Mouse (Mus musculus): Measurements from ENCODE around the gene Rftn1. TPM values are rescaled to one million over a fixed set of nuclear protein-coding genes. Genes with fewer than 3 reads are reported as not detected.

Rftn1 gene
- polyA plus RNA-seq, 1 experiment from 2014 or later, result 14.8 TPM

- Histone ChIP-seq H3K36me3 (ENCODE audit: control insufficient read depth, insufficient read depth, low read length) (no peaks in the 10 kb centered on the region), H3K27ac (ENCODE audit: low read depth, low read length) (peak overlapping the region; percentile 86), H3K4me2 (ENCODE audit: low read length) (no peak overlapping the region), H3K4me3 (ENCODE audit: low read depth, low read length) (no peak overlapping the region), H3K4me1 (ENCODE audit: control insufficient read depth, insufficient read depth, low read length) (peaks cover 37% of the 10 kb centered on the region), H3K9ac (ENCODE audit: low read length) (peak overlapping the region; percentile 26; the same call in 1 of the 2 replicates), H3K27me3 (replicated peaks; ENCODE audit: control insufficient read depth, insufficient read depth, low read length) (no peaks in the 10 kb centered on the region), H3K9me3 (replicated peaks; ENCODE audit: control insufficient read depth, low read length) (no peaks in the 10 kb centered on the region)
- DNase-seq (ENCODE audit: low spot score) (no peak), ATAC-seq (no peak)
- 72% methylated on average over 3 of the region's 3 CpGs for WGBS
Observed at GRCm38 (mm10) chr17:50019819-50020210, 170.7 kb downstream of the Rftn1 start.

GRCm38 (mm10) chr17:50019090-50019489 lies 171.4 kb downstream of the Rftn1 start:
- peak overlapping the region; percentile 86 for H3K27ac ChIP-seq (ENCODE audit: low read depth, low read length)

GRCm38 (mm10) chr17:50014708-50015107 lies 175.8 kb downstream of the Rftn1 start:
- no peaks in the 10 kb centered on the region for H3K36me3 ChIP-seq (ENCODE audit: control insufficient read depth, insufficient read depth, low read length)
- no peaks in the 10 kb centered on the region for H3K27me3 ChIP-seq (replicated peaks; ENCODE audit: control insufficient read depth, insufficient read depth, low read length)
- no peak overlapping the region for H3K27ac ChIP-seq (ENCODE audit: low read depth, low read length)
- H3K4me2 ChIP-seq (ENCODE audit: low read length), result no peak overlapping the region
- H3K4me1 ChIP-seq (ENCODE audit: control insufficient read depth, insufficient read depth, low read length), result peaks cover 15% of the 10 kb centered on the region
- H3K9ac ChIP-seq (ENCODE audit: low read length), result no peak overlapping the region
- no peak overlapping the region for H3K4me3 ChIP-seq (ENCODE audit: low read depth, low read length)
- WGBS, result 90% methylated on average over 9 of the region's 9 CpGs
- no peaks in the 10 kb centered on the region for H3K9me3 ChIP-seq (replicated peaks; ENCODE audit: control insufficient read depth, low read length)
- DNase-seq (ENCODE audit: low spot score) (no peak), ATAC-seq (no peak)

More at GRCm38 (mm10) chr17:50019090-50019489, 171.4 kb downstream of the Rftn1 start:
- H3K4me2 ChIP-seq (ENCODE audit: low read length), result no peak overlapping the region
- no peak overlapping the region for H3K9ac ChIP-seq (ENCODE audit: low read length)
- no peaks in the 10 kb centered on the region for H3K36me3 ChIP-seq (ENCODE audit: control insufficient read depth, insufficient read depth, low read length)
- WGBS, result 21% methylated on average over 5 of the region's 5 CpGs
- DNase-seq (ENCODE audit: low spot score) (peak; percentile 49), ATAC-seq (no peak; the same call in 1 of the 2 replicates)
- H3K9me3 ChIP-seq (replicated peaks; ENCODE audit: control insufficient read depth, low read length), result no peaks in the 10 kb centered on the region
- H3K27me3 ChIP-seq (replicated peaks; ENCODE audit: control insufficient read depth, insufficient read depth, low read length), result no peaks in the 10 kb centered on the region
- peaks cover 37% of the 10 kb centered on the region for H3K4me1 ChIP-seq (ENCODE audit: control insufficient read depth, insufficient read depth, low read length)
- H3K4me3 ChIP-seq (ENCODE audit: low read depth, low read length), result no peak overlapping the region

- no peaks in the 10 kb centered on the region for H3K9me3 ChIP-seq (replicated peaks; ENCODE audit: control insufficient read depth, low read length)
- H3K4me2 ChIP-seq (ENCODE audit: low read length), result no peak overlapping the region
- H3K27ac ChIP-seq (ENCODE audit: low read depth, low read length), result no peak overlapping the region
- peaks cover 7% of the 10 kb centered on the region for H3K4me1 ChIP-seq (ENCODE audit: control insufficient read depth, insufficient read depth, low read length)
- ATAC-seq (no peak), DNase-seq (ENCODE audit: low spot score) (no peak)
- no peaks in the 10 kb centered on the region for H3K27me3 ChIP-seq (replicated peaks; ENCODE audit: control insufficient read depth, insufficient read depth, low read length)
- H3K9ac ChIP-seq (ENCODE audit: low read length), result no peak overlapping the region
- no peak overlapping the region for H3K4me3 ChIP-seq (ENCODE audit: low read depth, low read length)
- no peaks in the 10 kb centered on the region for H3K36me3 ChIP-seq (ENCODE audit: control insufficient read depth, insufficient read depth, low read length)
- 81% methylated on average over 2 of the region's 2 CpGs for WGBS
Observed at GRCm38 (mm10) chr17:50013848-50014247, 176.6 kb downstream of the Rftn1 start.

- no peaks in the 10 kb centered on the region for H3K36me3 ChIP-seq (ENCODE audit: control insufficient read depth, insufficient read depth, low read length)
- no peaks in the 10 kb centered on the region for H3K27me3 ChIP-seq (replicated peaks; ENCODE audit: control insufficient read depth, insufficient read depth, low read length)
- WGBS, result 62% methylated on average over 4 of the region's 4 CpGs
- H3K4me1 ChIP-seq (ENCODE audit: control insufficient read depth, insufficient read depth, low read length), result peaks cover 17% of the 10 kb centered on the region
- H3K9ac ChIP-seq (ENCODE audit: low read length), result no peak overlapping the region
- H3K9me3 ChIP-seq (replicated peaks; ENCODE audit: control insufficient read depth, low read length), result no peaks in the 10 kb centered on the region
- H3K27ac ChIP-seq (ENCODE audit: low read depth, low read length), result no peak overlapping the region
- ATAC-seq, result no peak
- no peak overlapping the region for H3K4me3 ChIP-seq (ENCODE audit: low read depth, low read length)
- H3K4me2 ChIP-seq (ENCODE audit: low read length), result no peak overlapping the region
- peak; percentile 19 for DNase-seq (ENCODE audit: low spot score)
Observed at GRCm38 (mm10) chr17:50010096-50010495, 180.4 kb downstream of the Rftn1 start.

GRCm38 (mm10) chr17:50006721-50007351 lies 183.6 kb downstream of the Rftn1 start:
- peak; percentile 95 for DNase-seq (ENCODE audit: low spot score)
- Histone ChIP-seq H3K9me3 (replicated peaks; ENCODE audit: control insufficient read depth, low read length) (no peaks in the 10 kb centered on the region), H3K4me3 (ENCODE audit: low read depth, low read length) (no peak overlapping the region), H3K9ac (ENCODE audit: low read length) (no peak overlapping the region; the same call in 1 of the 2 replicates), H3K27ac (ENCODE audit: low read depth, low read length) (peak overlapping the region; percentile 92), H3K27me3 (replicated peaks; ENCODE audit: control insufficient read depth, insufficient read depth, low read length) (no peaks in the 10 kb centered on the region), H3K36me3 (ENCODE audit: control insufficient read depth, insufficient read depth, low read length) (no peaks in the 10 kb centered on the region), H3K4me1 (ENCODE audit: control insufficient read depth, insufficient read depth, low read length) (peaks cover 17% of the 10 kb centered on the region), H3K4me2 (ENCODE audit: low read length) (peak overlapping the region; percentile 43)
- peak; percentile 95 for ATAC-seq
- 2% methylated on average over 9 of the region's 9 CpGs for WGBS

GRCm38 (mm10) chr17:50006338-50006720 lies 184.1 kb downstream of the Rftn1 start:
- Histone ChIP-seq H3K27me3 (replicated peaks; ENCODE audit: control insufficient read depth, insufficient read depth, low read length) (no peaks in the 10 kb centered on the region), H3K36me3 (ENCODE audit: control insufficient read depth, insufficient read depth, low read length) (no peaks in the 10 kb centered on the region), H3K4me2 (ENCODE audit: low read length) (peak overlapping the region; percentile 43), H3K27ac (ENCODE audit: low read depth, low read length) (peak overlapping the region; percentile 92), H3K9ac (ENCODE audit: low read length) (peak overlapping the region; percentile 18; the same call in 1 of the 2 replicates), H3K4me1 (ENCODE audit: control insufficient read depth, insufficient read depth, low read length) (peaks cover 17% of the 10 kb centered on the region), H3K4me3 (ENCODE audit: low read depth, low read length) (no peak overlapping the region), H3K9me3 (replicated peaks; ENCODE audit: control insufficient read depth, low read length) (no peaks in the 10 kb centered on the region)
- ATAC-seq (no peak; the same call in 1 of the 2 replicates), DNase-seq (ENCODE audit: low spot score) (no peak)
- whole genome bisulfite sequencing, result 8% methylated on average over 7 of the region's 7 CpGs

- Histone ChIP-seq H3K4me1 (ENCODE audit: control insufficient read depth, insufficient read depth, low read length) (peaks cover 17% of the 10 kb centered on the region), H3K36me3 (ENCODE audit: control insufficient read depth, insufficient read depth, low read length) (no peaks in the 10 kb centered on the region), H3K4me3 (ENCODE audit: low read depth, low read length) (no peak overlapping the region), H3K27ac (ENCODE audit: low read depth, low read length) (no peak overlapping the region), H3K27me3 (replicated peaks; ENCODE audit: control insufficient read depth, insufficient read depth, low read length) (no peaks in the 10 kb centered on the region), H3K9ac (ENCODE audit: low read length) (no peak overlapping the region), H3K4me2 (ENCODE audit: low read length) (no peak overlapping the region), H3K9me3 (replicated peaks; ENCODE audit: control insufficient read depth, low read length) (no peaks in the 10 kb centered on the region)
- DNase-seq (ENCODE audit: low spot score), result no peak
- 81% methylated on average over 4 of the region's 4 CpGs for WGBS
- no peak for ATAC-seq
Observed at GRCm38 (mm10) chr17:50003156-50003555, 187.3 kb downstream of the Rftn1 start.

GRCm38 (mm10) chr17:50002171-50002570 lies 188.3 kb downstream of the Rftn1 start:
- WGBS, result 89% methylated on average over 3 of the region's 3 CpGs
- no peak overlapping the region for H3K4me3 ChIP-seq (ENCODE audit: low read depth, low read length)
- H3K27ac ChIP-seq (ENCODE audit: low read depth, low read length), result no peak overlapping the region
- H3K9me3 ChIP-seq (replicated peaks; ENCODE audit: control insufficient read depth, low read length), result no peaks in the 10 kb centered on the region
- no peak overlapping the region for H3K9ac ChIP-seq (ENCODE audit: low read length)
- H3K4me1 ChIP-seq (ENCODE audit: control insufficient read depth, insufficient read depth, low read length), result peaks cover 15% of the 10 kb centered on the region
- DNase-seq (ENCODE audit: low spot score) (no peak), ATAC-seq (no peak)
- H3K27me3 ChIP-seq (replicated peaks; ENCODE audit: control insufficient read depth, insufficient read depth, low read length), result no peaks in the 10 kb centered on the region
- H3K36me3 ChIP-seq (ENCODE audit: control insufficient read depth, insufficient read depth, low read length), result no peaks in the 10 kb centered on the region
- H3K4me2 ChIP-seq (ENCODE audit: low read length), result no peak overlapping the region

Data from forebrain, embryonic 14.5 days (tissue).